Mouse (Mus musculus) embryonic fibroblast, embryonic 13.5 days (primary cell): ENCODE measurements around the gene Babam2.

Source experiments
- CTCF ChIP-seq: IDR thresholded peaks from 2 replicates; pipeline ENCODE4 v1.5.1; 2011; ENCODE audit warnings: mild to moderate bottlenecking, control low read depth, low read length, moderate library complexity, borderline replicate concordance; ENCODE audit not compliant: insufficient read depth
- POLR2A ChIP-seq: IDR thresholded peaks from 2 replicates; pipeline ENCODE4 v1.6.1; 2011; ENCODE audit warnings: low read depth, mild to moderate bottlenecking, control low read depth, low read length, moderate library complexity

DNA sequence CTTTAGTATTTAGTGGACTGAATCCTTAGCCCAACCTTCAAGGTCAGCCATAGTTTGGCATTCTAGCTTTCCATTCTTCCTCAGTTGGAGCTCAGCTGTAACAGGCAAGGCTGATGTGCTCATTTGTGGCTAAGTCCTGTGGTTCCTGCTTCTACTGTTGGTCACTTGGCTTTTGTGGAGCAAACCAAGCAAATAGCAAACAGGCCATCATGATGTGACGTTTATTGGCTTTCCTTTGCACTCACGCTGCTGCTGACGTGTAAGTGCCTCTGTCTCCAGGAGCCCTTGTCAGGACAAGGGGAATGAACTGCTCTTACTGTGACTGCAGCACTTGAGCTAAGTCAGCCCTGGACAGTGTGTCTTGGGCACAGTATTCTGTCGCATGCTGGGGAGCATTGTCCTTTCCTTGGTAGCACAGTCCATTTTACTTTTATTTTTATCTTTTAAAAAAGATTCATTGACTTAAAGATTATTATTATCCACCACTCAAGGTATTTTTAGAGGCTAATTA lies 45.1 kb downstream of the Babam2 start:
- no peak for TF ChIP-seq CTCF
- no peak for TF ChIP-seq POLR2A
